Mouse (Mus musculus): ENCODE measurements around the gene Senp2. TPM values are rescaled to one million over a fixed set of nuclear protein-coding genes. Genes with fewer than 3 reads are reported as not detected.

The Senp2 gene
- polyA plus RNA-seq, 1 experiment from 2014 or later, result 70.5 TPM

DNA sequence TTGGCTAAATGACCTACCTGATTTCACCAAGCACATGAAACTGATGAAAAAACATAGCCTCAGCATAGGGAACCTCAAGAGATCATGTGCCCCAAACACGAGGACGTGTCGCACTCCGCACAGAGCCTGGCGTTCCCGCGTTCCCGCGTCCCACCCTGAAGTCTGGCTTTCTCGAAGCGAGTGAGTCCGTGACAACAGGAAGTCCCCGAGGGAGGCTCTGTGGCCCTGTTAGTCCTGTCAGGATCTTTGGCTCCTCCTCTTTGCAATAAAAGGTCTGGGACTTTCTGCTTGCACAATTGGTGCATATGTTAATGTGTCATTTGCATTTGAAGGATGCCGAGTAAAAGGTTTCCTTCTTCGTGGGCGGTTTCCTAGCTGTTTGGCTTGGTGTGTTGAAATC lies 14.0 kb upstream of the Senp2 start, which contains the start of gene Liph:
Liph (minus strand) TSS at position 360 of the 400 bp plus-strand sequence.
- Histone ChIP-seq H3K36me3 (replicated peaks) (no peaks in the 10 kb centered on the region), H3K9me3 (no peaks in the 10 kb centered on the region), H3K27ac (peak within 1 kb of the TSS; percentile 40; the same call in 1 of the 2 replicates), H3K4me1 (peaks cover 5% of the 10 kb centered on the region), H3K4me3 (peak within 1 kb of the TSS; percentile 36), H3K27me3 (ENCODE audit: poor library complexity, severe bottlenecking) (peaks cover 6% of the 10 kb centered on the region; the same call in 1 of the 2 replicates)
- 17% methylated on average over 16 of the region's 16 CpGs for WGBS
- no peak for DNase-seq (ENCODE audit: extremely low spot score, low spot score)

GRCm38 (mm10) chr16:21996402-21996801 lies 12.9 kb upstream of the Senp2 start:
- DNase-seq (ENCODE audit: extremely low spot score, low spot score), result no peak
- Histone ChIP-seq H3K4me3 (no peak overlapping the region), H3K9me3 (no peaks in the 10 kb centered on the region), H3K36me3 (replicated peaks) (no peaks in the 10 kb centered on the region), H3K4me1 (peaks cover 5% of the 10 kb centered on the region), H3K27ac (no peak overlapping the region), H3K27me3 (ENCODE audit: poor library complexity, severe bottlenecking) (peaks cover 6% of the 10 kb centered on the region; the same call in 1 of the 2 replicates)
- 61% methylated on average over 4 of the region's 4 CpGs for WGBS

DNA sequence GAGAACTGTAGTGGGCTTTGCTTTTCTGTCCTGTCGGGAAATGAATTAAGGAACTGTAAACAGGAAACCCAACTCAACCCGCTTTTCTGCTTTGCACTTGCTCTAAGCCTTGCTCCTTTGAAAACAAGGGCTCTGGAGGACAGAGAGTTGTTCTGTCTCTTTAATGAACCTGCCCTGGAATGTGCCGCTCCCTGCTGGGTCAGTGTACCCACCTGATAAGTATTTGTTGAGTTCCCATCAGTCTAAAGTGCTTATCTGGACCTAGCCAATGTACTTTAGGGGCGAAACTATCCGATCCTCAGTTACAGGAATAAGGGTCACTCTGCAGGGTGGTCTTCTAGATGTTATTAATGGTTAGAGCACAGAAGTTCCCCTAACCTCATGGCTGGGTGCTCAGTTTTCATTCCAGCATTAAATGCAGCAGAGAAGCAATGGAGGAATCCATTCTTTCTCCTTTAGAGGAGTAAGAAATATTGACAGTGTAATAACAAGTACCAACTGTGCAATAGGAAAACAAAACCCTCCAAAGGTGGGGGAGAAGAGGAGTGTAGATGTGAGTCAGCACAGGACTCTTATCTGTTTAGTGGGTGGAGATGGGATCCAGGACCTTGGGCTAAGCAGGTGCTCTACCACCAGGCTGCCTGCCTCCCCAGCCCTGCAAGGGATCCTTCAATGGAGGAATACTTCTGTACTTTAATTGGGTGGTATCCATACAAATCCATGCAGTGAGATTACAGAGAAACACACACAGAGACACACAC lies 12.2 kb upstream of the Senp2 start:
- H3K27me3 ChIP-seq (ENCODE audit: poor library complexity, severe bottlenecking), result peaks cover 6% of the 10 kb centered on the region; the same call in 1 of the 2 replicates
- H3K4me1 ChIP-seq, result peaks cover 5% of the 10 kb centered on the region
- DNase-seq (ENCODE audit: extremely low spot score, low spot score), result no peak
- H3K27ac ChIP-seq, result no peak overlapping the region
- H3K4me3 ChIP-seq, result no peak overlapping the region
- H3K9me3 ChIP-seq, result no peaks in the 10 kb centered on the region
- H3K36me3 ChIP-seq (replicated peaks), result no peaks in the 10 kb centered on the region
- WGBS, result 64% methylated on average over 5 of the region's 5 CpGs

- Histone ChIP-seq H3K27ac (no peak overlapping the region), H3K36me3 (replicated peaks) (no peaks in the 10 kb centered on the region), H3K9me3 (no peaks in the 10 kb centered on the region), H3K4me3 (no peak overlapping the region), H3K27me3 (ENCODE audit: poor library complexity, severe bottlenecking) (peaks cover 6% of the 10 kb centered on the region; the same call in 1 of the 2 replicates), H3K4me1 (peaks cover 5% of the 10 kb centered on the region)
- no peak for DNase-seq (ENCODE audit: extremely low spot score, low spot score)
- WGBS, result 86% methylated on average over 5 of the region's 5 CpGs
Observed at GRCm38 (mm10) chr16:21998061-21998460, 11.2 kb upstream of the Senp2 start.

DNA sequence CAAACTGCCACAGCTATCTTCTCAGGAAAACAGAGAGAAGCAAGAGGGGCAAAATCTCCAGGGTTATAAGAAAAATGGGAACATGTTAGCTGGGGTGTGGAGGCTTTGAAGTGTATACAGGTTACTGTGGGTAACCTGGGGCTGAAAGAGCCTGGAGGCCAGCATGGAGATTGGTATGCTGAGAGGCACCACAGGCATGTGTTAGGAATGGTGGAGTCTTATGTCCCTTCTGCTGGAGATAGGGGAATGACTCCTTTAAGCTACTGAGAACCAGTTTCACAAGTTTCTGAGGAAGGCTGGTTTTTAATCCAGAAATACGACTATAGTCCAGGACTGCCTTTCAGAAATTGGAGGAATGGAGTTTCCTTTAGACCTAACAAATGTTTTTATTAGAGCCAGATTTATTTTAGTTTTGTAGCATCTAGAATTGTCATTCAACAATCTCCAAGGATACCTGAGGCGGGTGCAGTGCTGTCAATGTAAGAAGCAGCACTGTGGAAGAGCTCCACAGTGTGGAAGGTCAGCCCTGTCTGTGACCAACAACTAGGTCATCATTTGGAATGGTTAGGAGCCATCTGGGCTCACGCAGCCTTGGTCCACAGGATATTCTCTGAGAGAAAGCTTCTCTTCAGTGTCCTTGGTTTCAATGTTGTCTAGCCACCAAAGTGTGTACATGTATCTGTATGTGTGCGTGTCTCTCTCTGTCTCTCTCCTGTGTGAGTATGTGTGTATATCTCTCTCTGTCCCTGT lies 9.2 kb upstream of the Senp2 start:
- Histone ChIP-seq H3K9me3 (no peaks in the 10 kb centered on the region), H3K4me3 (no peak overlapping the region), H3K27me3 (ENCODE audit: poor library complexity, severe bottlenecking) (peaks cover 6% of the 10 kb centered on the region; the same call in 1 of the 2 replicates), H3K36me3 (replicated peaks) (no peaks in the 10 kb centered on the region), H3K27ac (no peak overlapping the region), H3K4me1 (peaks cover 4% of the 10 kb centered on the region)
- no peak for DNase-seq (ENCODE audit: extremely low spot score, low spot score)
- 82% methylated on average over 4 of the region's 4 CpGs for WGBS

DNA sequence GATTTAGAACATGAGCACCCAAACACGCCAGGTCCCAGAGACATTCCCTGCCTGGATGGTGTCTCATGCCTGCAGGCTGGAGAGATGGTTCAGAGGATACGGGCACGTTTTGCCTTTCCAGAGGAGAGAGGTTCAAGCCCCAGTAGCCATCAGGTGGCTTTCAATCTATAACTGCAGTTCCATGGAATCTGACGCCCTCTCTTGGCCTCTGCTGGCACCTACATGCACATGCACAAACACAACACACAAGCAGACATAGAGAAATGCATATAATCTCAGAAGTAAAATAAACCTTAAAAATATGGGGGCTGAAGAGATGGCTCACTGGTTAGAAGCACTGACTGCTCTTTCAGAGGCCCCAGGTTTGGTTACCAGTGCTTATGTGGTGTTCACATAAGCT lies 8.1 kb upstream of the Senp2 start:
- Histone ChIP-seq H3K4me1 (no peaks in the 10 kb centered on the region), H3K36me3 (replicated peaks) (no peaks in the 10 kb centered on the region), H3K9me3 (no peaks in the 10 kb centered on the region), H3K27ac (no peak overlapping the region), H3K4me3 (no peak overlapping the region), H3K27me3 (ENCODE audit: poor library complexity, severe bottlenecking) (no peaks in the 10 kb centered on the region)
- DNase-seq (ENCODE audit: extremely low spot score, low spot score), result no peak
- WGBS, result 65% methylated on average over 4 of the region's 4 CpGs

- no peak overlapping the region for H3K4me3 ChIP-seq
- no peaks in the 10 kb centered on the region for H3K9me3 ChIP-seq
- no peak for DNase-seq (ENCODE audit: extremely low spot score, low spot score)
- H3K4me1 ChIP-seq, result no peaks in the 10 kb centered on the region
- H3K36me3 ChIP-seq (replicated peaks), result no peaks in the 10 kb centered on the region
- H3K27me3 ChIP-seq (ENCODE audit: poor library complexity, severe bottlenecking), result no peaks in the 10 kb centered on the region
- H3K27ac ChIP-seq, result no peak overlapping the region
- WGBS, result 67% methylated on average over 3 of the region's 3 CpGs
Observed at GRCm38 (mm10) chr16:22001606-22002005, 7.7 kb upstream of the Senp2 start.

GRCm38 (mm10) chr16:22009596-22009995 lies 312 bp downstream of the Senp2 start:
- Histone ChIP-seq H3K4me3 (peak overlapping the region; percentile 88), H3K36me3 (replicated peaks) (peaks cover 10% of the 10 kb centered on the region), H3K4me1 (peaks cover 18% of the 10 kb centered on the region), H3K27ac (peak overlapping the region; percentile 89), H3K9me3 (no peaks in the 10 kb centered on the region), H3K27me3 (ENCODE audit: poor library complexity, severe bottlenecking) (no peaks in the 10 kb centered on the region)
- WGBS, result 0% methylated on average over 51 of the region's 51 CpGs
- no peak for DNase-seq (ENCODE audit: extremely low spot score, low spot score)

- Histone ChIP-seq H3K9me3 (no peaks in the 10 kb centered on the region), H3K36me3 (replicated peaks) (peaks cover 69% of the 10 kb centered on the region), H3K4me1 (peaks cover 8% of the 10 kb centered on the region), H3K4me3 (no peak overlapping the region), H3K27me3 (ENCODE audit: poor library complexity, severe bottlenecking) (no peaks in the 10 kb centered on the region), H3K27ac (no peak overlapping the region)
- 84% methylated on average over 1 of the region's 1 CpGs for WGBS
- no peak for DNase-seq (ENCODE audit: extremely low spot score, low spot score)
Observed at GRCm38 (mm10) chr16:22015569-22015968, 6.3 kb downstream of the Senp2 start.

GRCm38 (mm10) chr16:22022122-22022521 lies 12.8 kb downstream of the Senp2 start:
- peaks cover 7% of the 10 kb centered on the region for H3K9me3 ChIP-seq
- WGBS, result 93% methylated on average over 2 of the region's 2 CpGs
- H3K27me3 ChIP-seq (ENCODE audit: poor library complexity, severe bottlenecking), result no peaks in the 10 kb centered on the region
- peaks cover 95% of the 10 kb centered on the region for H3K36me3 ChIP-seq (replicated peaks)
- DNase-seq (ENCODE audit: extremely low spot score, low spot score), result no peak
- no peak overlapping the region for H3K27ac ChIP-seq
- no peak overlapping the region for H3K4me3 ChIP-seq
- H3K4me1 ChIP-seq, result no peaks in the 10 kb centered on the region

GRCm38 (mm10) chr16:22027474-22027873 lies 18.2 kb downstream of the Senp2 start:
- H3K4me3 ChIP-seq, result no peak overlapping the region
- WGBS, result 95% methylated on average over 5 of the region's 5 CpGs

GRCm38 (mm10) chr16:22038554-22038953 lies 29.3 kb downstream of the Senp2 start:
- DNase-seq (ENCODE audit: extremely low spot score, low spot score), result no peak
- Histone ChIP-seq H3K4me1 (no peaks in the 10 kb centered on the region), H3K9me3 (no peaks in the 10 kb centered on the region), H3K4me3 (no peak overlapping the region), H3K27me3 (ENCODE audit: poor library complexity, severe bottlenecking) (no peaks in the 10 kb centered on the region), H3K27ac (no peak overlapping the region), H3K36me3 (replicated peaks) (peaks cover 78% of the 10 kb centered on the region)
- WGBS, result 92% methylated on average over 10 of the region's 10 CpGs

More at GRCm38 (mm10) chr16:22027474-22027873, 18.2 kb downstream of the Senp2 start:
- Histone ChIP-seq H3K36me3 (replicated peaks) (peaks cover 95% of the 10 kb centered on the region), H3K4me1 (no peaks in the 10 kb centered on the region), H3K27me3 (ENCODE audit: poor library complexity, severe bottlenecking) (no peaks in the 10 kb centered on the region), H3K27ac (no peak overlapping the region), H3K9me3 (no peaks in the 10 kb centered on the region)
- DNase-seq (ENCODE audit: extremely low spot score, low spot score), result no peak

DNA sequence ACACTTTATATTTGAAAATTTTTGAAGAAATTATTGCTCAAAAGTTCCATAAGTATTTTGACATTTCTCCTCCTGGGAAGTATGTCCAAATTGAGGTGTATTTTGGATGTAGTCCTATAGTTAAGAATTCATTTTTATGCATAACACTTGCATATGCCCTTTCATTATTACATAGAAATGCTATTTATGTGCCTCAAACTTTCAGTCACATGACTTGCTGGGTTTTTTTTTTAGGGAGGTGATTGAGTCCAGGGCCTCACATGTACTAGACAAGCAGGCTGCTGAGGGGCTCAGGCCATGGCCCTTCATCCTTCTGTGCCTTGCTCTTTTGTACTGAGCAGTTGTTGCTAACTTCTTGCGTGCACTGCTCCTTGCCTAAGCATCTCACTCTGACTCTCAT lies 30.7 kb downstream of the Senp2 start:
- Histone ChIP-seq H3K9me3 (no peaks in the 10 kb centered on the region), H3K4me1 (no peaks in the 10 kb centered on the region), H3K27me3 (ENCODE audit: poor library complexity, severe bottlenecking) (no peaks in the 10 kb centered on the region), H3K36me3 (replicated peaks) (peaks cover 93% of the 10 kb centered on the region), H3K4me3 (no peak overlapping the region), H3K27ac (no peak overlapping the region)
- 95% methylated on average over 1 of the region's 1 CpGs for WGBS
- DNase-seq (ENCODE audit: extremely low spot score, low spot score), result no peak
